Mouse (Mus musculus): ENCODE results near the gene Tex36. TPM values are rescaled to one million over a fixed set of nuclear protein-coding genes. Genes with fewer than 3 reads are reported as not detected.

Tex36 gene
- total RNA-seq (2021), result not detected

DNA sequence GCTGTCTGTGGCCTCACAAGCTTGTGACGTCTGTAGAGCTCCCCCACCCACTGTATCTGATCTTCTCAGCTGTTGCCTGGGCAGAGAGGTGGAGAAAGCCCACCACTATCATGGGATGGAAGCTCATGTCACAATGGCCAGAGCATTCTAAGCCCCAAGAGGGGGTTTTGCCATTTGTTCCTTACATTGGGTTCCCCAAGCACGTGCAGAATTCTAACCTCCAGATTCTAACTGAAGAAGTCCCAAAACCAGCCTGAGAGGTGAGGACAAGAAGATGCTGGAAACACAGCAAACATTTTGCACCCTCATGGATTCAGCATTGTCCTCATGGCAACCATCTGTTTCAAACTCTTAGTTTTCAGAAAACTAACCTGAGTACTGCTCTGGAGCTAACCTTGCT lies at the start of gene Tex36:
Tex36 (minus strand) TSS at position 101 of the 400 bp plus-strand sequence.
- intact Hi-C loops (cut with DNase I), result no loop called here
- DNase-seq (ENCODE audit: low spot score in 2 of 2), result no peak

DNA sequence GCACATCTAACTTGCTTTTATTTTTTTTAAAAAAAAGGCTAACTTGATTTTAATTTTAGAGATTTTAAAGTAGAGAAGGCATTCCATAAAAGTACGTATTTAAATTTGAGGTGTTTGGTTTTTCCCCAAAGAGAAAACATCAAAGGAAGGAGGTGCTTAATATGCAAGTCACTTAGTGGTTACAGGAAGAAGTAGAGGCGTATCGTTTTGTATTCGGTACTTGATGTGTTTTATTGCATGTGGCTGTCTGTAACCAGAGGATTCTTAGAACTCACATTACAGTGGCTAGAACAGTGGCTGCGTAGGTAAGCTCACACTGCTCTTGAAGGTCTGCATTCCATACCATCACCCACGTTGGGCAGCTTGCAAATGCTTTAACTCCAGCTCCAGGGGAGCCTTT lies 43.8 kb upstream of the Tex36 start:
- intact Hi-C loops (cut with DNase I), result no loop called here
- DNase-seq (ENCODE audit: low spot score in 2 of 2), result no peak

DNA sequence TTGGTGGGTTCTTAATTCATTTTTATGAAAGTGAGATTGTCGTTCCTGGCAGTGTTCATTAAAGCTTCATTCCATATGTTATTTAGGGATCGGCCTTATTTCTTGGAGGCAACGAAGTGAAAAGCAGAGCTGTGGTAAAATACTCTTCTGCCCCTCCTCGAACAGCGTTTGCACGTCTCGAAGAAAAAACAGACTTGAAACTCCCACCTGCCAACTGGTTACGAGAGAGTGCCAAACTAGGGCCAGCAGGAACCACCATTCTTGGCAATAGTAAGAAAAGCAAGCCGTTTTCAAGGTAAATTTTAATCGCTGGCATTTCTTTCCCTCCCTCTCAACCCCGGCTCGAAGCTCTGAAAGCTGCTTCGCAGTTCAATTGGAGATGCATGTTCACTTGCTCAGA lies 36.9 kb upstream of the Tex36 start:
- peak; percentile 62 to 75 for DNase-seq (ENCODE audit: low spot score in 2 of 2)
- intact Hi-C loops (cut with DNase I), result loop anchor here (5.0 kb wide), 2 partner anchors 517 to 607 kb away; partner anchors contain the start of genes Ctbp2 and Fgfr2

DNA sequence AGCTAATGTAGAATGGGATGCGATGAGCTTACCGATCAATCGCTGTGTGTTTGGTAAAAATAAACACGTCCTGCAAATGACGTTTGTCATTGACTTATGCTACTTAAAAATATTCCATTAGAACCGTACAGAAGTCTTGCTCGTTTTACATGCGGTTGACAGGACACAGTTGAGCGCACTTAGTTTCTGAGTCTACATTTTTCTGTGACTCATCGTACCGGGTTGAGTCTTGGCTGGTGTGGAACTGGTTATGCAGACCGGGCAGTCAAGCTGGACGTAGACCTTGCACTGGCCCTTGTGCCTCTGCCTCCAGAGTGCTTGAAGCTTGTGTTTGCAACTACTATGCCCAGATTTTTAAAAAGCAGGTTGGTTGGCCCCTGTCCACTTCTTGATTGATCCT lies 36.3 kb upstream of the Tex36 start:
- intact Hi-C loops (cut with DNase I), result loop anchor here (5.0 kb wide), 2 partner anchors 516 to 606 kb away; partner anchors contain the start of genes Ctbp2 and Fgfr2
- DNase-seq (ENCODE audit: low spot score in 2 of 2), result peak; percentile 9 to 14

DNA sequence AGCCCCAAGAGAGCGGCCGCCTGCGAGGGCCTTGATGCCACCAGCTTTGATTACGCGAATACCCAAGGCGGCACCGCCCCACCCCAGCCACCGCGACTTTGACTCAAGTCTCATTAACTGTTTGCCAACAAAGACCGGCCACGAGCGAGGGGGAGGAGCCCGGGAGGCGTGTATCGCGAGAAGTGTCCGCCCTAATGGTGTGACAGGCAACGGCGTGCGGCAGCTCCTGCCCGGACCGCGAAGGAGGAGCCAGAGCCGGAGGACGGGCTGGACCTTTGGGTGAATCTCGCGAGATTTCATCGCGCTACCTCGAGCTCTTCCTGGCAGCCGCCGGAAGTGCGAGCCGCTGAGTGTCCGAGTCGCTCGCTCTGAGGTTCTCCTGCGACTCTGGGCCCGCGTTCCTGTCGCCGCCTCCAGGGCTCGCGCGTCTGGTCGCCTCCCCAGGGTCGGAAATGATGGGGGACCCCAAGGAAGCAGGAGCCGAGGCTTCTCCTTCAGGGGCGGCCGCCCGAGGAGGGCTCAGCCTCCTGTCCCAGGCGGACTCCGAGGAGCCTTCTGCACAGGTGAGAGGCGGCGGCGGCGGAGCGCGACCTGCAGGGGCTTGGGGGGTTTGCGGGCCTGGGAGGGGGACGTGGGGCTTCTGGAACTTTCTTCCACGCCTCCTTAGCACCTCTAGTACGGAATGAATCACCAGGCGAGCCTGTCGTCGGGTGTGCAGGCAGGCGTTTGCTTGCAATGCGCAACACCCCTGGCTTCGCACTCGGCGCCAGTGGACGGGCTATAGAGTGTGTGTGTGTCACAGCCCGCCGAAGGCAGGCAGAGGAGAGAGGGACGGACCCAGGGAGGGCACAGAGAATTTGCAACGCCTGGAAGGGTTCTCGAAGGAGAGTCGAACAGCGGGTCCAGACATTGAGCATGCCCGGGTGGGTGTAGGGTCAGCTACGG lies 35.7 kb upstream of the Tex36 start, which contains the start of gene Edrf1:
Edrf1 (plus strand) TSS at position 183 of the 945 bp plus-strand sequence.
- intact Hi-C loops (cut with DNase I), result loop anchor here (5.0 kb wide), 2 partner anchors 515 to 605 kb away; partner anchors contain the start of genes Ctbp2 and Fgfr2
- DNase-seq (ENCODE audit: low spot score in 2 of 2), result peak; percentile 96 to 97

DNA sequence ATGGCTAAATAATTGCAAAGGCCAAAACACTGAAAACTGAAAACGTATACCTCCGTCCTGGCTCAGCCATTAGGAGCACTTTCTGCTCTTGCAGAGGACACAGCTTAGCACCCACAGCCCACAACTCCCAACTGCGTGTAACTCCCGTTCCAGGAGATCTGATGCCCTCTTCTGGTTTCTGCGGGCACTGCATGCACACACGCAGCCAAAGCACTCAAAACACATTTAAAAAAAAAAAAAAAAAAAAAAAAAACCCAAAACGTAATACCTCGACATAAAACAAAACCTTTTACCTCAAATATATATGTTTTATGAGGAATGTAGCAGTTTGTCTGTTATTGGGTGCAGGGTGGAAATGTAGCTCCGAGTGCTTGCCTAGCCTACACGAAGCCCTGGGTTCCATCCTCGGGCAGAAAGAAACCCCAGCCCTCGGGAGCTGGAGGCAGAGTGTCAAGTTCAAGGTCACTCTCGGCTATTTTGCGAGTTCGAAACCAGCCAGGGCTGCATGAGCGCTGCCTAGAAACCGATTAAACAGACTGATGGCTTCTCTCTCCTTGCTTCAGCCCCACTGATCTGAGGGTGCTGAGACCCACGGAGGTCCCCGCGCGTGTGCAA lies 34.9 kb upstream of the Tex36 start:
- intact Hi-C loops (cut with DNase I), result loop anchor here (5.0 kb wide), 2 partner anchors 515 to 605 kb away; partner anchors contain the start of genes Ctbp2 and Fgfr2
- DNase-seq (ENCODE audit: low spot score in 2 of 2), result peak; percentile 86 to 90

DNA sequence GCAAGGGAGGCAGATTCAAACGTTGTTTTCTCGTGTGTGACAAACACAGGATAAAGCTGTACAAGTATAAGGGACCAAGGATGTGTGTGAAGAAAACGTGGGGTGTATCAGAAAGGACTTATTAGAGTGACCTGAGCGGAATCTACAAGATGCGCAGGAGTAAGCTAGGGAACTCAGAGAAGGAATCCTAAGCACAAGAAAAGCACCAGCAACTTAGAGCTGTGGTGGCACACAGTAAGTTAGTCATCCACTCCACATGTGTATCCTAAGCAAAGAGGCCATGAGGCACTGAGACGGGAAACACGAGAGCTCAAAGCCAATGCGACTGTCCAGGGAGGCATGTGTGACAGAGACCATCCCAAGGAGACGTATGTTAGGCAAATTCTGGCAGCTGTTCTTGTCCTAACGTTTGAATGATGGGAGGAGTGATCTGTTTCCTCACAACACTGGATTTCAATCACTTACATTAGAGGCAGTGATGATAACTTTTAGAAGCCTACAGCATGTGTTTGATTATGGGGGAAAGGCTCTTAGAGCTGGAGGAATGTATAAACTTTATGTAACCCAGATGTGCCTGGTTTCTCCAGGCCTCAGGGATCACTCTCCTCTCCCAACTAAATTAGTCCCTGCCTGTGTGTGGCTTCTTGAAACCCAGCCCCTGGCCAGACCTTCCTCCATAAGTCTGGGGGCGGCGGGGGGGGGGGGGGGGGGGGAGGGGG lies 33.1 kb upstream of the Tex36 start:
- intact Hi-C loops (cut with DNase I), result loop anchor here (5.0 kb wide), 2 partner anchors 513 to 603 kb away; partner anchors contain the start of genes Ctbp2 and Fgfr2
- DNase-seq (ENCODE audit: low spot score in 2 of 2), result no peak

DNA sequence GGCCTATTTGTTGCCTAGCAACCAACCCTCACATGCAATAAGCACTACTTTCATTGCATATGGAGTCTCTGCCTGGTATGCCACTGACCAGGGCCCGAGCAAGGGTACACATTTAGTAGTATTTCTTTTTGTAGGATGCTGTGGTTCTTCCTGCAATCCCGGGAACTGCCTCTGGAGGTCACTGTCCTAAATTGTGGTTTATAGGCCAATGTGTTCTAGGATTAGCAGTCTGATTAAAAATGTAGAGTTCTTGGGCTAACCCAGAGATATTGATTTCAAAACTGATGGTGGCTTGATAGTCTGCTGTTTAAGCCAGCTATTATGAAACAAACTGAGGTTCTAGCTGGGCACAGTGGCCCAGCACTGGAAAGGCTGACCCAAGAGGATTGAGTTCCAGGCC lies 30.5 kb upstream of the Tex36 start:
- intact Hi-C loops (cut with DNase I), result no loop called here
- peak in 1 of 2 experiments; percentile 37 for DNase-seq (ENCODE audit: low spot score in 2 of 2)

DNA sequence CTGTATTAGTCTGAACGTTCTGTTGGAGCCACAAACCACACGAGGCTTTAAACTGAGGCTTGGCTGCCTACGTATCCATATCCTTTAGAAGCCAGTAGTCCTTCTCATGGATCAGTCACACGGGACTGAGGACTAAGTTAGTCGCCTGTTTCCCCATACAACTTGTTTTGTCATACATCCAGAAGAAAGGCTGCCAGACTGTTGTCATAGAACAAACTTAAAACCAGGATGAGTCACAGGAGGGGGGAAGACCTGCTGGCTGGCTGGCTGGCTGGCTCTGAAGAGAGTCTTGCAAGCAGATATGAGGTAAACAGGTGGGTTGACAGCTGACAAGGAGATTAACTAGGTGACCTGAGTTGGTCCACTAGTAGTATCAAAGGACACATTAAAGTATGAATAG lies 28.9 kb upstream of the Tex36 start:
- no peak for DNase-seq (ENCODE audit: low spot score in 2 of 2)
- intact Hi-C loops (cut with DNase I), result no loop called here

DNA sequence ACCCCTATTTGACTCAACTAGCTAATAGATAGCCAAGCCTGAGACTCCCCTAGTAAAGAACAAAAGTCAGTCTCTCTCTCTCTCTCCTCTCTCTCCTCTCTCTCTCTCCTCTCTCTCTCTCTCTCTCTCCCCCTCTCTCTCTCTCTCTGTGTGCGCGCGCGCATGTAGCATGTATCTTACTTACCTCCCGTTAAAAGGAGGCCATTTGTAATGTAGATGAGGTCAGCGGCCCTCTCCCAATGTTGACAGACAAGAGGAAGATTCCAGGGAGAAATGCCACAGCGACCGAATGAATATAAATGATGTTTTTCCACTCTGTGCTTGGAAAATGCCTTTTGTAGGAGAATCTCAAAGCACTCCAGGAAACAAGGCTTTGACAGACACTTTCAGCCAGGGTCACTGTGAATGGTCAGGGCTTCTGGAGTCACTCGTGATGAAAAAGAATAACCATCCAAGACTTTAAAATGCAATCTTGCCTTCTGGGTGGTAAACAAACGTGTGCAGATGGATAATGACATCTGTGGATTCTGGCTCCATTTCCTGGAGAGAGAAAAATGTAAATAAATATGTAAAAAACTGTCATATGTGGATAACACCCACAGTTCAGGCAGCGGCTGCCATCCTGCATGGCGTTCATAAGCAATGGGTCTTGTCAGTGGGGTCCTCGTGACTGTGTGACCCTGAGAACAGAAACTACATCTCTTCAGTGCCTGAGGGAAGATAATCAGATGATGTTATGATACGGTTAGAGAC lies 25.4 kb upstream of the Tex36 start:
- intact Hi-C loops (cut with DNase I), result no loop called here
- no peak for DNase-seq (ENCODE audit: low spot score in 2 of 2)

DNA sequence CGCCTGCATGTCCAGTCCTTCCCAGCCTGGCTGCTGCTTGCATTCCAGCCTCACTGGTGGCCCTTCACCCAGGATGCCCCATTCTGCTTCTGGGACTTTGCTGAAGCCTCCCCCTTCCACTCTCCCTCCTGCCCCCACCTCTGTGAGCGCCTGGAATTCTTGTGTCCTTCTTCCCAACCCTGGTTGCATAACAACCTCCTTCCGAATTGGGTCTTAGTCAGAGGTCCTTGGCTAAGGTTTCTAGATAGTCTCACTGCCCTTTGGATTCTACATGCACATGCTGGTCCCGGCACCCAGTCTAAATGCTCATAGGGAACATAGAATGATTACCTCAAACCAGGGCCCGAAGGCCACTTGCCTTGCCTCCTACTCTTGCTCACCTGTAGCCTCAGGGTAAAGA lies 21.3 kb upstream of the Tex36 start:
- intact Hi-C loops (cut with DNase I), result loop anchor here (5.0 kb wide), 2 partner anchors 51 to 591 kb away; no protein-coding TSS in a partner anchor
- DNase-seq (ENCODE audit: low spot score in 2 of 2), result no peak

DNA sequence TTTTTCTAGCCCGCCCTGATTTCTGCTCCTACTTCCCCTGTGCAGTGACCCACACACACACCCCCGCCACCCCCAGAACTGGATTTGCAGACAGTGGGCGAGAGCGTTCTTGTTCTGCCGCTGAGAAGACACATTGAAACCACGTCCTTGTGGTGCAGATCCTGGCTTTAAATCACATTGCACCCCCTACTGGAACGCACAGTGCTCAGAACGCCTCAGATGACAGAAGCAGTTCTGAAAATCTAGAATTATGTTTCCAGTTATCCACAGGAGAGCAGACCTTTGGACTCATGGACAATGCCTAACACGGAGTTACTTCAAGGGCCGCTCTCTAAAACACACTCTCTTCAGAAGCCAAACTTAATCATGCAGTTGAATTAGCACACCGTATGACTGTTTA lies 18.8 kb upstream of the Tex36 start:
- peak in 1 of 2 experiments; percentile 22 for DNase-seq (ENCODE audit: low spot score in 2 of 2)
- intact Hi-C loops (cut with DNase I), result loop anchor here (5.0 kb wide), 2 partner anchors 48 to 588 kb away; no protein-coding TSS in a partner anchor

DNA sequence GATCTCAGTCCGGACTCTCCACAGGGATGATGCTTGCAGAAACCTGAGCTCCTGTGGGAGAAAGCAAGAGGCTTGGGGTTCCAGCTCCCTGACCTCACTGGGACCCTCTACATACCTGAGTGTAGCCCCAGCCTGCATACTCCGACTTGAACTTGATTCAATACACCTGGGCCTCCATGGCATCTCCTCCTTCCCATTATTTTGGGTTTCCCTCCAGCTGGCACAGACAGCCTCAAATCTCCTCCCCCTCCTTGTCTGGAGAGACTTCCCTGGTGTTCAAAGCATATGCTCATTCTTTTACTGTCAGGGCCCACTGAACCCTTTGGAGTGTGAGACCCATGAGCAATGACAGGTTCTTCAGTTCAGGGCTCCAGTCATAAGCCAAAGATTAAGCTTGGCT lies 11.0 kb upstream of the Tex36 start:
- DNase-seq (ENCODE audit: low spot score in 2 of 2), result no peak
- intact Hi-C loops (cut with DNase I), result loop anchor here (5.0 kb wide), 1 partner anchor 506 kb away; no protein-coding TSS in a partner anchor

DNA sequence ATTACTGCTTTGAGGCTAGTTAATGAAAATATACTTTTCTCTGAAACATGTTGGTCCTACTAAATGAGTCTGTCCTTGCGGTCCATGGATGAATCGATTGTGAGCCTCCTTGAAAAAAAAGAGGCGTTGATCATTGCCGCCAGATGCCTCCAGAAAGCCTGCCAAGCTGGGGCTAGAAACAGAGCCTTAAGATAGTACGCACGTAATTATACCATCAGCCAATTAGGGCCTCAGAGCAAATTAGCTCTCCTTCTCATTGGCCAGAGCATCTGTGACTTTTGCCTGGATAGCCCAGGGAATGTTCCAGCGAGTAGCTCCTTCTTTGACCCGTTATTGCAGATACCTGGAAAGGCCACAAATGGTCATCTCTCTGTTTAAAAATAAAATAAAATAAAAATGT lies 7.6 kb upstream of the Tex36 start:
- DNase-seq (ENCODE audit: low spot score in 2 of 2), result peak; percentile 21 to 45
- intact Hi-C loops (cut with DNase I), result no loop called here

DNA sequence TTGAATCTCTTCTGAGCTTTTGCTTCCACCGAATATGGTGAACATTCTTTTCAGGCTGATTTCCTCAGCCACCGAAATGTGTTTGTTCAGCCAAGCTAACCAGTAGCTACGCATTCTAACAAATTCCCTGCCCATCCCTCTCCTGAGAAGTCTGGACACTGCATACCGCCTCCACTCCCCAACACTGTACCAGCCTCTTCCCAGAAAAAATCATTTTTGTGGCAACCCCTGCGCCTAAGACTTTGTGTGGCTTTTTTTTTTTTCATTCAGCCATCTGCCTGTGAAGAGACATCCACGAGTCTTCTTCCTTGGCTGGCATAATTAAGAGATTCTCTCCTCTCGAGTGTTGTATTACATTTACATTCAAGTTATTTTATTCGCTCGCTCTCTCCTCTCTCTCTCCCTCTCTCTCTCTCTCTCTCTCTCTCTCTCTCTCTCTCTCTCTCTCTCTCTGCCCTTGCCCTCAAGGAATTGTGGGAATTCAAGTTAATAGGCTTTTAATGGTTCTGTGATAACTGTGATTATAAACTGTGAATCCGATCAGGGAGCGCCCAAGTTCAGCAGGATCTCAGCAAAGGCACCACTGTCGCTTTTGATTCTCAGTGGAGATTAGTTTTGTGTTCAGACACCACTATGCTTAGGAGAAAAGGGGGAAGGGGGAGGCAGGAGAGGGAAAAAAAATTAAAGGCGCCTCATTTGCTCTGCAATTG lies 6.8 kb upstream of the Tex36 start:
- intact Hi-C loops (cut with DNase I), result no loop called here
- peak; percentile 40 to 44 for DNase-seq (ENCODE audit: low spot score in 2 of 2)

DNA sequence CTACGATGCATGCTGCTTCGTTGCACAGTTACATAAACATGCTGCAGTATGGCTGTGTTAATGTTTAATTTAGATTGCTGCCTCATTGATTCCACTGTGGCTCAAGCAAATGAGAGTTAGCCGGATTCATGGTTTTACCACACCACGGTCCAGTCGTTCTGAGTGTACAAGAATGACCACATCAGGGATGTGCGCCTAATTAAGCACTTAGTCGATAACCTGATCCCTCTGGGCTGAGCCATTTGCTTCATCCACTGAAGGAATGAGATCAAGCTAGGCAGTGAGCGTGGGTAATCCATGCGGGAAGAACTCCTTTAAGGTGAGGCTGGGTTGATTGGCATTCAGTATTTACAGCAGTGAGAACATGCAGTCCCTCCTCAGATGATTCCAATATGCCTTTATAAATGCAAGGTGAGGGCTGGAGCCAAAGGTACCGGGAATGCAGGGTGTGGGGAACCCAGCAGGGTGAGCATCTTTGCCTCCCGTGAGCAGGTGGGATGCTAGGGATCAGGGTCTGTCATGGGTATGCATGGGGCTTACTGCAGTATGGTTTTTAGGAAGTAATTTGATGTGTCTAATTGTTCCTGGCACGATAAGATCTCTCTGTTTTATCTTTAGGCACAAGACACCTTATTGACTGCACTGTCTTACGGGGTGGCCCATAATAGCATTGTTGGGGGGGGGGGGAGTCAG lies 6.1 kb upstream of the Tex36 start:
- intact Hi-C loops (cut with DNase I), result no loop called here
- DNase-seq (ENCODE audit: low spot score in 2 of 2), result no peak

DNA sequence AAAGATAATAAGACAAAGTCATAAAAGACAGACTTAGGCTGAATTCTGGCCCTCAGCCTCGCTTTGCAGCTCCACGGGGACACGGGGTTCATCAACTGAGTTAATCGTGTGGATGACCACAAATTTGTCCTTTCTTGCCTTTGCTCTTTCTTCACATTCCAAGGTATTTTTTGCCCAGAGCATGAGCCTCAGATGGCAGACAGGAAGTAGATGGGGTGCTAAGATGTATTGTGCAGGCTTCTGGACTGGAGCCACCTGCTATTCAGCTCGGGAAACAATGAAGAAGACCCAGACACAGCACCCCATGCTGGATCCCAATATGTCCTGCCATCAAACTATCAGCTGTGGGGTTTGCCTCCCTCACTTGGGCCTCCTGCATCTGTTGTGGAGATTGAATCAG lies 5.4 kb upstream of the Tex36 start:
- intact Hi-C loops (cut with DNase I), result no loop called here
- DNase-seq (ENCODE audit: low spot score in 2 of 2), result no peak

Data from left cerebral cortex, postnatal 36 days (tissue).